Mouse (Mus musculus) macrophage (primary cell): Measurements from ENCODE around the gene Sh3pxd2a. TPM values are rescaled to one million over a fixed set of nuclear protein-coding genes. Genes with fewer than 3 reads are reported as not detected.

Experiments used
- H3K27ac ChIP-seq: fragments of 350-480 bp; formaldehyde crosslinking; 2 replicates; pipeline ENCODE4 v1.9.0; 2021
- H3K36me3 ChIP-seq: fragments of 350-480 bp; formaldehyde crosslinking; 2 replicates; pipeline ENCODE4 v1.9.0; 2021; ENCODE audit errors: inconsistent target
- H3K4me3 ChIP-seq: fragments of 350-480 bp; formaldehyde crosslinking; 2 replicates; pipeline ENCODE4 v1.9.0; 2021; ENCODE audit errors: inconsistent target
- H3K79me2 ChIP-seq: fragments of 350-480 bp; formaldehyde crosslinking; 2 replicates; pipeline ENCODE4 v1.9.0; 2021; ENCODE audit errors: inconsistent target
- WGBS: methylation state at CpG from one replicate; pipeline ENCODE4 v1.1.7; 2026; ENCODE audit warnings: inconsistent platforms; ENCODE audit not compliant: missing documents; 5-methylcytosine and 5-hydroxymethylcytosine counted together
- polyA plus RNA-seq: library from polyadenylated mRNA; stranded (reverse); fragments of 250-400 nt; gene quantifications from 3 replicates; pipeline ENCODE4 v1.2.4, GENCODE M21; 2018; ENCODE audit warnings: inconsistent platforms

The Sh3pxd2a gene
- polyA plus RNA-seq, 1 experiment from 2014 or later: 8.0 TPM

DNA sequence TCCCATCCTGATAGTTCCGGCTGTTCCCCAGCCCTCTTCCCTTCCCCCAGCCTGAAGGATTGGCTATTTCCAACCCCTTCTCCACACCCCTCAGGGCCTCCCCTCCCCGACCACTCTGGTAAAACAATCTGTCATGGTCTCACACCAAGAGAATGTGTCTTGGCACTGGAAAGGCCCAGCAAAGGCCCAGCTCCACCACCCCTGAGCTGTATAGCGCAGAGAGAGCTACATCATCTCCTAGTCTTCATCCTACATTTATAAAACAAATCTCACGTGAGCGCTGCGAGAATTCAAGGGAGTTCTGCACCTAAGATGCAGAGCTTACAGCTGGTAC, 21.9 kb downstream of the Sh3pxd2a start:
- Histone ChIP-seq H3K4me3 (no peak overlapping the region), H3K36me3 (no peaks in the 10 kb centered on the region), H3K27ac (peak overlapping the region; percentile 82), H3K79me2 (peaks cover 52% of the 10 kb centered on the region)
- WGBS: 93% methylated on average over 6 of the region's 6 CpGs

DNA sequence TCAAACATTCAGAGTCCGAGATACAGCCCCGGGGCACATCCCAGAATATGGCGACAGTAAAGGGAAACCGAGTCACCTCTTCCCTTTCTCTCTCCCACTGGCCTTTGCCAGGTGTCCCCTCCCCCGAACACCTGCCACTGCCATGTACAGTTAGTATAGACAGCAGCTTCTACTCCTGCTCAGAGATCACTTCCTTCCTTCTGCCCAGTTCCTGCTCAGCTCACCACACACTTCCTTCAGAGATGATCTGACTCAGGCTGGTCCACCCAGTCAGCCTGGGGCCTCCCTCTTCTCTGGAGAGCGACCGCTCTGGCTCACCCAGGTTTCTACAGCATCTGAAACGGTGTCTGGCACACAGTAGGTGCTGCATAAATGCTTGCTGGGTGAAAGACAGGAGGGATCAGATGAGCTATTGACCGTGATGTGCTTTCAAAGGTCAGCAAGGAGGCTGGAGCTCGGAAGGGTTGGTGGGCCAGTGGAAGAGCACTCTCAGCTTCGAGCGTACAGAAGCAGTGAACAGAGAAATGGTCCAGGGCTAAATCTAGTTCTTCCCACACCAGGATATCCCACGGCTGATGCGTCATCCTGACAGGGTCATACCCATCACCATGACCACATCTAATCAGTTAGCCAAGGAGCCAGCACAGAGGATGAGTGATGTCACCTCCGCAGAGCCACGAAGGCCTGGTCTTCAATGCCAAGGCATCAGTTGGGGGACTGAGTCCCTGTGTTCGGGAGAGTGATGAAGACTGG, 22.5 kb downstream of the Sh3pxd2a start:
- H3K4me3 ChIP-seq: no peak overlapping the region
- H3K36me3 ChIP-seq: no peaks in the 10 kb centered on the region
- peak overlapping the region; percentile 82 for H3K27ac ChIP-seq
- WGBS: 48% methylated on average over 17 of the region's 17 CpGs
- H3K79me2 ChIP-seq: peaks cover 58% of the 10 kb centered on the region

- Histone ChIP-seq H3K27ac (peak overlapping the region; percentile 82), H3K79me2 (peaks cover 55% of the 10 kb centered on the region), H3K36me3 (no peaks in the 10 kb centered on the region), H3K4me3 (no peak overlapping the region)
- WGBS: 63% methylated on average over 4 of the region's 4 CpGs
Observed at GRCm38 (mm10) chr19:47440967-47441366, 23.2 kb downstream of the Sh3pxd2a start.

- Histone ChIP-seq H3K36me3 (no peaks in the 10 kb centered on the region), H3K79me2 (peaks cover 49% of the 10 kb centered on the region), H3K4me3 (no peak overlapping the region), H3K27ac (peak overlapping the region; percentile 82)
- 84% methylated on average over 7 of the region's 7 CpGs for WGBS
Observed at GRCm38 (mm10) chr19:47440435-47440803, 23.8 kb downstream of the Sh3pxd2a start.

GRCm38 (mm10) chr19:47439726-47440434, 24.3 kb downstream of the Sh3pxd2a start:
- Histone ChIP-seq H3K79me2 (peaks cover 44% of the 10 kb centered on the region), H3K27ac (peak overlapping the region; percentile 82), H3K4me3 (no peak overlapping the region), H3K36me3 (no peaks in the 10 kb centered on the region)
- WGBS: 62% methylated on average over 9 of the region's 9 CpGs

DNA sequence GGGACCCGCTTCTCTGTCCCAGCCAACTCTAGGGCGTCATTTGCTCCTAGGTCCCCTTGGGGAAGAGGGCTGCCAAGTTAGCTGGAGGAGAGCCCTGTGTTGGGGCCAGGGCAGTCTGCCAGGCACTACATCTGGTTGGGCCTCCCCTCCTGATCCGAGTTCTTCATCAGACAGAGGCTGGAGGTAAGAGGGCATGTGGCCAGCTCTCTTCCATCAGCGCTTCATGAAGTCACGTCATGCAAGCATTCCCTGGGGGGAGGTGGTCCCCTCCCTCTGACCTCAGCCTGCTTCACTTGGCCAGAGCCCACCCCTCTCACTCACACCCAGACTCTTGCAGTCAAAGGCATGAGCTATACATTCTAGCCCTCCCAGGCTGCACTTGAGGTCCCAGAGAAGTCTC, 25.8 kb downstream of the Sh3pxd2a start:
- 96% methylated on average over 4 of the region's 5 CpGs for WGBS
- Histone ChIP-seq H3K4me3 (no peak overlapping the region), H3K79me2 (peaks cover 29% of the 10 kb centered on the region), H3K27ac (0 out of 2 replicates have a peak overlapping the region, but pooled peaks have one; percentile 1), H3K36me3 (no peaks in the 10 kb centered on the region)

DNA sequence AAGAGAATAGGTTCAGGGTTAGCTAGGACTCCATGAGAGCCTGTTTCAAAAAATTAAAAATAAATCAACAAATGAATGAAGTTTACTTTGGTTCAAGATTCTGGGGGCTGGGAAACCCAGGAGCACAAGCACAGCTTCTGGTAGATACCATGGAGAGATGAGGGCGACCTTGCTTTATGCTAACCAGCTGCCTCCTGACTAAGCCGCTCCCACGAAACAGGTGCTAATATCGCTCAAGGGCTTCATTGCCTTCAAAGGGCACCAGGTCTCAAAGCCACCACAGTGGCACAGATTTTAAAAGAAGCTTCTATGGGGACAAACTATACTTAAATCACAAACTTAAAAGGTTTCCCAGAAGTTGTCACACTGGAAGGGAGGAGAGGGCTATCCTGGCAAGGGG, 27.2 kb downstream of the Sh3pxd2a start:
- WGBS: 87% methylated on average over 4 of the region's 4 CpGs

GRCm38 (mm10) chr19:47436236-47436635, 28.0 kb downstream of the Sh3pxd2a start:
- Histone ChIP-seq H3K79me2 (peaks cover 18% of the 10 kb centered on the region; the same call in 1 of the 2 replicates), H3K4me3 (no peak overlapping the region), H3K27ac (no peak overlapping the region), H3K36me3 (no peaks in the 10 kb centered on the region)
- WGBS: 95% methylated on average over 8 of the region's 8 CpGs

More for the DNA sequence above, 27.2 kb downstream of the Sh3pxd2a start:
- Histone ChIP-seq H3K79me2 (peaks cover 15% of the 10 kb centered on the region; the same call in 1 of the 2 replicates), H3K27ac (no peak overlapping the region), H3K36me3 (no peaks in the 10 kb centered on the region), H3K4me3 (no peak overlapping the region)

GRCm38 (mm10) chr19:47434655-47435054, 29.5 kb downstream of the Sh3pxd2a start:
- Histone ChIP-seq H3K79me2 (peaks cover 12% of the 10 kb centered on the region; the same call in 1 of the 2 replicates), H3K27ac (no peak overlapping the region), H3K36me3 (no peaks in the 10 kb centered on the region), H3K4me3 (no peak overlapping the region)
- WGBS: 97% methylated on average over 14 of the region's 14 CpGs

- H3K27ac ChIP-seq: peak overlapping the region; percentile 86
- WGBS: 13% methylated on average over 10 of the region's 10 CpGs
Observed at GRCm38 (mm10) chr19:47432339-47432738, 31.9 kb downstream of the Sh3pxd2a start.

DNA sequence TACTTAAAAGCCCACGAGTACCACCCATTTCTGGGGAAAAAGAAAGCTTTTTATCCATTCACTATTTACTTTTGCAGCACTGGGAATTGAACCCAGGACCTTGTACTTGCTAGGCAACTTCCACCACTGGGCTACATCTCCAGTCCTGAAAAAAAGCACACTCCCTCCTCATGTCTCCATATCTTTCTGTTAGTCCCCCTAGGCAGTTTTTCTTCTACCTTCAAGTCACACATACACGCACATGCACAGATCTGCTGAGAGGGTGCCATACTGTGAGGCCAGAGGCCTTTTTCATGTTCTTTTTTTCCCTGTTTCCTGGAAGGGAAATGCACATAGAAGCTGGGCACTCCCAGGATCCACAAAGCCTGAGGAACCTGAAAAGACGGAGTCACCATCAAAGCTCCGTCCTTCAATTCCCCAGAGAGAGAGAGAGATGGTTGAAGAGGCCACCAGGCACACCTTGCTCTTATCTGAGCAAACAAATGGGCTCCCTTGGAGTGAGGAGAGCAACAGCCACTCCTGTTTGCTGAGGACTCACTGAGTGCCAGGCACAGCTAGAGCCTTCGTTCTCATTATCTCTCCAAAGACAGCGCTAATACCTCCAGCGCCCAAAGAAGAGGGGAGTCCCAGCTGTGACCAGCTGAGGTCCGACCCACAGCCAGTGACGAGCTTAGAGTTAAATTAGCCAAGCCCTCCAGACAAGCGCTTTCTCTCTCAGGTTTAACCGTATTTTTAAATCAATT, 32.8 kb downstream of the Sh3pxd2a start:
- H3K79me2 ChIP-seq: peaks cover 25% of the 10 kb centered on the region; the same call in 1 of the 2 replicates
- peak overlapping the region; percentile 86 for H3K27ac ChIP-seq
- 94% methylated on average over 11 of the region's 11 CpGs for WGBS
- H3K4me3 ChIP-seq: no peak overlapping the region
- H3K36me3 ChIP-seq: no peaks in the 10 kb centered on the region

More at GRCm38 (mm10) chr19:47432339-47432738, 31.9 kb downstream of the Sh3pxd2a start:
- peak overlapping the region; percentile 4; the same call in 1 of the 2 replicates for H3K4me3 ChIP-seq
- H3K36me3 ChIP-seq: no peaks in the 10 kb centered on the region
- H3K79me2 ChIP-seq: peaks cover 24% of the 10 kb centered on the region; the same call in 1 of the 2 replicates

- H3K4me3 ChIP-seq: no peak overlapping the region
- peak overlapping the region; percentile 86 for H3K27ac ChIP-seq
- 89% methylated on average over 2 of the region's 2 CpGs for WGBS
Observed at GRCm38 (mm10) chr19:47430160-47430559, 34.0 kb downstream of the Sh3pxd2a start.

GRCm38 (mm10) chr19:47429245-47429644, 35.0 kb downstream of the Sh3pxd2a start:
- H3K36me3 ChIP-seq: no peaks in the 10 kb centered on the region
- WGBS: 85% methylated on average over 3 of the region's 3 CpGs
- H3K79me2 ChIP-seq: peaks cover 25% of the 10 kb centered on the region; the same call in 1 of the 2 replicates
- H3K4me3 ChIP-seq: no peak overlapping the region
- H3K27ac ChIP-seq: no peak overlapping the region

More at GRCm38 (mm10) chr19:47430160-47430559, 34.0 kb downstream of the Sh3pxd2a start:
- peaks cover 25% of the 10 kb centered on the region; the same call in 1 of the 2 replicates for H3K79me2 ChIP-seq
- H3K36me3 ChIP-seq: no peaks in the 10 kb centered on the region

DNA sequence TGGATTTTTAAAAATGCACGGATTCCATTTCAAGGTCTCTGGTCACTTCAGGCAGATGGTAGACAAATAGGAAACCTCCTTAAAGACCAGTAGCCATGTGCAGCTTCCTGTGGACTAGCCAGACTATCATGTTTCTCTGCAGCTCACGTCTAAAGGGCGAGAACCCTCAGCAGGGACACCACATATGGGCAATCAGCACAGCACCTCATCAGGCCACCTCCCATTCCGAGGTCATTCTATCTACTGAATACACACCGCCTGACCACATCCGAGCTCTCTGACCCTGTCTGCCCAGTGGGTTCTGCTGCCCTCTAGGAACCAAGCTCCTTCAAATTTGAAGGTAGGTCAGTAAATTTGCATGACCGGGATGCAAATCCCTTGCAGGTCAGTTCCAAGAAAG, 35.4 kb downstream of the Sh3pxd2a start:
- Histone ChIP-seq H3K27ac (no peak overlapping the region), H3K79me2 (peaks cover 25% of the 10 kb centered on the region; the same call in 1 of the 2 replicates), H3K36me3 (peaks cover 3% of the 10 kb centered on the region; the same call in 1 of the 2 replicates), H3K4me3 (no peak overlapping the region)
- WGBS: 97% methylated on average over 7 of the region's 7 CpGs
